Mouse (Mus musculus) intestine, postnatal 0 days (tissue): ENCODE results near the gene Bphl. TPM values are rescaled to one million over a fixed set of nuclear protein-coding genes. Genes with fewer than 3 reads are reported as not detected.
A peak's percentile ranks its signal among the peaks of the same experiment; 100 is the strongest.

Experiments
- ATAC-seq: fragments of 200-750 bp; cut with Nextera tagmentation; 2 replicates; pipeline ENCODE4 v1.8.0; 2017; ENCODE audit warnings: mild to moderate bottlenecking, moderate TSS enrichment, moderate library complexity
- H3K27ac ChIP-seq: fragments of 300-500 bp; sonication (generic); 2 replicates; pipeline ENCODE4 v1.5.1; 2014; ENCODE audit warnings: mild to moderate bottlenecking, low read depth, low read length, moderate library complexity
- H3K27me3 ChIP-seq: fragments of 300-500 bp; sonication (generic); replicated peaks from 2 replicates; pipeline ENCODE4 v1.6.1; 2014; ENCODE audit warnings: low read length, mixed read lengths; ENCODE audit not compliant: control insufficient read depth, insufficient read depth
- H3K36me3 ChIP-seq: fragments of 300-500 bp; sonication (generic); 2 replicates; pipeline ENCODE4 v1.6.1; 2014; ENCODE audit warnings: mild to moderate bottlenecking, moderate library complexity; ENCODE audit not compliant: control insufficient read depth, insufficient read depth
- H3K4me1 ChIP-seq: fragments of 300-500 bp; sonication (generic); replicated peaks from 2 replicates; pipeline ENCODE4 v1.6.1; 2014; ENCODE audit warnings: antibody characterized with exemption, low read length, mixed read lengths; ENCODE audit not compliant: control insufficient read depth, insufficient read depth
- H3K4me2 ChIP-seq: fragments of 300-500 bp; sonication (generic); replicated peaks from 2 replicates; pipeline ENCODE4 v1.6.1; 2014; ENCODE audit warnings: low read depth, mild to moderate bottlenecking, moderate library complexity
- H3K4me3 ChIP-seq: fragments of 300-500 bp; sonication (generic); 2 replicates; pipeline ENCODE4 v1.5.1; 2014; ENCODE audit warnings: low read depth, low read length
- H3K9ac ChIP-seq: fragments of 300-500 bp; sonication (generic); 2 replicates; pipeline ENCODE4 v1.6.1; 2014; ENCODE audit warnings: mild to moderate bottlenecking, low read depth, low read length
- H3K9me3 ChIP-seq: fragments of 300-500 bp; sonication (generic); 2 replicates; pipeline ENCODE4 v1.6.1; 2016; ENCODE audit warnings: mixed run types; ENCODE audit not compliant: control insufficient read depth
- CTCF ChIP-seq: sonication (generic); IDR thresholded peaks from 2 replicates; pipeline ENCODE4 v1.5.1; 2016; ENCODE audit warnings: low read depth, mild to moderate bottlenecking, control low read depth, antibody characterized with exemption, moderate library complexity
- WGBS: fragments of 180-500 bp; shearing (Covaris S2); extraction: QIAGEN DNeasy Blood & Tissue Kit; methylation state at CpG from one replicate; pipeline ENCODE4 v1.1.7; 2014; 5-methylcytosine and 5-hydroxymethylcytosine counted together
- polyA plus RNA-seq: library from polyadenylated mRNA; unstranded; fragments of >200 nt; fragmentation: Nextera tagmentation; extraction: Ambion mirVana; gene quantifications from 2 replicates; pipeline ENCODE4 v1.2.1, GENCODE M21; 2015

Gene Bphl
- polyA plus RNA-seq, 1 experiment from 2014 or later, result 51.5 TPM

DNA sequence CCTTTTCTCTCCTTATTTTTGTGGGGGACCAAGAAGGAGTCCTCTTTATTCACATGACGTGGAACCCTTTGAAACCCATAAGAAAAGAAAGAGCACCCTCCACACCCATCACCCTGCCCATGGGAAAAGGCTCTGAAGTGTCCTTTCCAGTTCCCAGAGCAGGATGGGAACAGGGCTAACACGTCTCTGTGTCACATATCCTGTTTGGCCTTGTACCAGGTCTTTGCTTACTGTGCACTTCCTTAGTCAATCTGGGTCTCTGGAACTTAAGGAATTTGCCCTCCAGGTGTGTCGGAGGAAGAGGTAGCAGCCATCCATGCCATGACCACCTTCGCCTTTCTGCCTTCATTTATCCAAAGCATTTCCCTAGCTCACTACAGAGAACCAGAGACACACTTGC is 59.1 kb downstream of the Bphl start:
- no peak for ATAC-seq
- Histone ChIP-seq H3K9me3 (no peaks in the 10 kb centered on the region), H3K27me3 (no peaks in the 10 kb centered on the region), H3K4me2 (no peak overlapping the region), H3K4me3 (no peak overlapping the region), H3K36me3 (no peaks in the 10 kb centered on the region), H3K27ac (no peak overlapping the region), H3K9ac (no peak overlapping the region), H3K4me1 (no peaks in the 10 kb centered on the region)
- WGBS, result 62% methylated on average over 4 of the region's 4 CpGs
- TF ChIP-seq CTCF, result no peak

DNA sequence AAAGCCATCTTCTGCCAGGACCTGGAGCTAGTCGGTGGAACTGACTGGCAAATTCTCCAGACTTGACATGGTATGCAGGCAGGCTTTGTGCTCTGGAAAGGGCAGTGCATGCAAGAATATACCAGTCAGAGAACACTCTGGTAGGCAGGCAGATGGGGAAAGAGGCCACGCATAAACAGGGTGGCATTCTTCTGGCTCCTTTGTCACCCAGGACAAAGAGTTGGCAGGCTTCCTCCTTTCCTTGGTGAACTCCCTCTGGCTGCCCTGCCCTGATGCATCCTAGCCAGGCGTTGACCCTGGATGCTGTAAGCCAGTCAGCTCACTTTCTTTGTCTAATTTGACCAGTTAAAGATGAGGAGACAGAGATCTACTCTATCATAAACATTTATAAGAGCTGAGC is 59.7 kb downstream of the Bphl start:
- TF ChIP-seq CTCF, result no peak
- Histone ChIP-seq H3K36me3 (no peaks in the 10 kb centered on the region), H3K4me1 (no peaks in the 10 kb centered on the region), H3K27ac (no peak overlapping the region), H3K4me3 (no peak overlapping the region), H3K27me3 (no peaks in the 10 kb centered on the region), H3K9ac (no peak overlapping the region), H3K9me3 (no peaks in the 10 kb centered on the region), H3K4me2 (no peak overlapping the region)
- WGBS, result 66% methylated on average over 3 of the region's 3 CpGs
- ATAC-seq, result no peak

- no peak overlapping the region for H3K4me3 ChIP-seq
- WGBS, result 79% methylated on average over 3 of the region's 3 CpGs
These were observed 63.3 kb downstream of the Bphl start for GRCm38 (mm10) chr13:34100733-34101132.

GRCm38 (mm10) chr13:34101247-34101646 is 63.9 kb downstream of the Bphl start:
- ATAC-seq, result no peak
- H3K9ac ChIP-seq, result no peak overlapping the region
- H3K4me1 ChIP-seq, result no peaks in the 10 kb centered on the region
- H3K9me3 ChIP-seq, result no peaks in the 10 kb centered on the region
- no peak overlapping the region for H3K4me2 ChIP-seq
- H3K4me3 ChIP-seq, result no peak overlapping the region
- H3K27ac ChIP-seq, result no peak overlapping the region
- WGBS, result 95% methylated on average over 10 of the region's 10 CpGs
- H3K27me3 ChIP-seq, result no peaks in the 10 kb centered on the region
- no peak for TF ChIP-seq CTCF
- H3K36me3 ChIP-seq, result no peaks in the 10 kb centered on the region

More at GRCm38 (mm10) chr13:34100733-34101132, 63.3 kb downstream of the Bphl start:
- no peak overlapping the region for H3K27ac ChIP-seq
- TF ChIP-seq CTCF, result no peak
- no peaks in the 10 kb centered on the region for H3K27me3 ChIP-seq
- no peak overlapping the region for H3K9ac ChIP-seq
- H3K36me3 ChIP-seq, result no peaks in the 10 kb centered on the region
- H3K4me2 ChIP-seq, result no peak overlapping the region
- H3K9me3 ChIP-seq, result no peaks in the 10 kb centered on the region
- no peaks in the 10 kb centered on the region for H3K4me1 ChIP-seq
- ATAC-seq, result no peak

DNA sequence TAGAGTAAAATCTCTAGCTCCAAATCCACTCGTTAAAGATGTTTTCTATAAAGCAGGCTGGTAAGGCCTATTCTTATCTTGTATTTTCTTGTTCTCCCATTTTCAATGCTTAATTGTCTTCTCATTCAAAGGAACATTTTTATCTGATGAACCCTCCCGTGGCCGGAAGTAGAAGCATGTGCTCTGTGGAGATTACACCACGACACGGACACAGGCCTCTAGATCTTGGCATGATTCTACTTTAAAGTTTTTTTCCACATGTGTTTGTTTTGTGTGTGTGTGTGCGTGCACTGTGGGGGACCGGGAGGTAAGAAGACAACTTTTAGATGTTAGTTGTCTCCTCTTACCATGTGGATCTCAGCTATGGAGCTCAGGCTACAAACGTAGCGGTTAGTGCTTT is 64.5 kb downstream of the Bphl start:
- no peaks in the 10 kb centered on the region for H3K27me3 ChIP-seq
- ATAC-seq, result no peak
- H3K9me3 ChIP-seq, result no peaks in the 10 kb centered on the region
- 81% methylated on average over 9 of the region's 9 CpGs for WGBS
- H3K27ac ChIP-seq, result no peak overlapping the region
- TF ChIP-seq CTCF, result no peak
- H3K9ac ChIP-seq, result no peak overlapping the region
- H3K4me1 ChIP-seq, result no peaks in the 10 kb centered on the region
- no peak overlapping the region for H3K4me2 ChIP-seq
- no peak overlapping the region for H3K4me3 ChIP-seq
- no peaks in the 10 kb centered on the region for H3K36me3 ChIP-seq

DNA sequence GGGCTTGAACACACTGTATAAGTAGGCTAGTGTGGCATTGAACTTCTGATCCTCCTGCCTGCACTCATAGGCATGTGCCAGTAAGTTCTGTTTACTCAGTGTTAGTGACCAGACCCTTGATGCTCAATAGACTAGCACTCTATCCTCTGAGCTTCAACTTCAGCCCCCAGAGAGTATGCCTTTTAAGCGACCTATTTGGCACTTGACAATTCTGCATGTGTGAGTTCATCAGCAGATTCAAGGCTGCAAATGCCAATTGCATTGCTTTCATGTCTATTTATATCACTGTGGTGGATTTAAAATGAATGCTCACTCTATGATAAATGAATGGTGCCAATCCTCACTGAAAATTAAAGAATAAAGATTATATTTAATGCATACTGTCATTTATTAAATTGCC is 68.0 kb downstream of the Bphl start:
- no peak for ATAC-seq
- Histone ChIP-seq H3K36me3 (no peaks in the 10 kb centered on the region), H3K4me3 (no peak overlapping the region), H3K9ac (no peak overlapping the region), H3K4me2 (no peak overlapping the region), H3K27ac (no peak overlapping the region), H3K27me3 (no peaks in the 10 kb centered on the region), H3K9me3 (no peaks in the 10 kb centered on the region), H3K4me1 (no peaks in the 10 kb centered on the region)
- no peak for TF ChIP-seq CTCF
- 75% methylated on average over 1 of the region's 1 CpGs for WGBS

- WGBS, result 84% methylated on average over 2 of the region's 2 CpGs
- Histone ChIP-seq H3K27me3 (no peaks in the 10 kb centered on the region), H3K4me1 (no peaks in the 10 kb centered on the region), H3K36me3 (no peaks in the 10 kb centered on the region), H3K4me2 (no peak overlapping the region), H3K9me3 (no peaks in the 10 kb centered on the region), H3K9ac (no peak overlapping the region), H3K27ac (no peak overlapping the region), H3K4me3 (no peak overlapping the region)
- TF ChIP-seq CTCF, result peak; percentile 30
- ATAC-seq, result no peak
These were observed 68.9 kb downstream of the Bphl start for GRCm38 (mm10) chr13:34106256-34106655.
